Mouse (Mus musculus): ENCODE measurements at regions not wholly inside any gene's neighbourhood (a gene's known extent, or its start where the extent isn't known, plus 50 kb on each side); places are given as distances from the start of the nearest gene placed in this dataset.

- ATAC-seq (replicated peaks; ENCODE audit: poor library complexity, severe bottlenecking) = no peak
Measured at GRCm38 (mm10) chr16:74984207-74984606, 572.6 kb upstream of the Robo2 start.

- no peak for ATAC-seq (replicated peaks; ENCODE audit: poor library complexity, severe bottlenecking)
Measured at GRCm38 (mm10) chr16:74966099-74966498, 554.5 kb upstream of the Robo2 start.

- no peak for ATAC-seq (replicated peaks; ENCODE audit: poor library complexity, severe bottlenecking)
Measured at GRCm38 (mm10) chr16:74929739-74930138, 518.1 kb upstream of the Robo2 start.

GRCm38 (mm10) chr16:74900835-74901234, 489.2 kb upstream of the Robo2 start:
- peak; percentile 69 for ATAC-seq (replicated peaks; ENCODE audit: poor library complexity, severe bottlenecking)

- ATAC-seq (replicated peaks; ENCODE audit: poor library complexity, severe bottlenecking) = no peak
Measured at GRCm38 (mm10) chr16:74887724-74888123, 476.1 kb upstream of the Robo2 start.

- no peak for ATAC-seq (replicated peaks; ENCODE audit: poor library complexity, severe bottlenecking)
Measured at GRCm38 (mm10) chr16:74878603-74879002, 467.0 kb upstream of the Robo2 start.

GRCm38 (mm10) chr16:74873756-74874155, 462.1 kb upstream of the Robo2 start:
- no peak for ATAC-seq (replicated peaks; ENCODE audit: poor library complexity, severe bottlenecking)

- no peak; the same call in 1 of the 2 replicates for ATAC-seq (replicated peaks; ENCODE audit: poor library complexity, severe bottlenecking)
Measured at GRCm38 (mm10) chr16:74857752-74858151, 446.1 kb upstream of the Robo2 start.

- ATAC-seq (replicated peaks; ENCODE audit: poor library complexity, severe bottlenecking) = no peak
Measured at GRCm38 (mm10) chr16:74840006-74840405, 428.4 kb upstream of the Robo2 start.

GRCm38 (mm10) chr16:74814386-74814785, 402.8 kb upstream of the Robo2 start:
- ATAC-seq (replicated peaks; ENCODE audit: poor library complexity, severe bottlenecking) = no peak

GRCm38 (mm10) chr16:74809154-74809825, 397.7 kb upstream of the Robo2 start:
- no peak for ATAC-seq (replicated peaks; ENCODE audit: poor library complexity, severe bottlenecking)

- ATAC-seq (replicated peaks; ENCODE audit: poor library complexity, severe bottlenecking) = no peak
Measured at GRCm38 (mm10) chr16:74806775-74807174, 395.1 kb upstream of the Robo2 start.

GRCm38 (mm10) chr16:74801296-74801695, 389.7 kb upstream of the Robo2 start:
- ATAC-seq (replicated peaks; ENCODE audit: poor library complexity, severe bottlenecking) = no peak

- no peak for ATAC-seq (replicated peaks; ENCODE audit: poor library complexity, severe bottlenecking)
Measured at GRCm38 (mm10) chr16:74796303-74796653, 384.7 kb upstream of the Robo2 start.

- ATAC-seq (replicated peaks; ENCODE audit: poor library complexity, severe bottlenecking) = no peak
Measured at GRCm38 (mm10) chr16:74795360-74796302, 384.0 kb upstream of the Robo2 start.

GRCm38 (mm10) chr16:74785365-74786119, 373.9 kb upstream of the Robo2 start:
- no peak for ATAC-seq (replicated peaks; ENCODE audit: poor library complexity, severe bottlenecking)

- no peak for ATAC-seq (replicated peaks; ENCODE audit: poor library complexity, severe bottlenecking)
Measured at GRCm38 (mm10) chr16:74780388-74780787, 368.8 kb upstream of the Robo2 start.

- ATAC-seq (replicated peaks; ENCODE audit: poor library complexity, severe bottlenecking) = no peak
Measured at GRCm38 (mm10) chr16:74768264-74768663, 356.6 kb upstream of the Robo2 start.

GRCm38 (mm10) chr16:74756720-74757345, 345.2 kb upstream of the Robo2 start:
- ATAC-seq (replicated peaks; ENCODE audit: poor library complexity, severe bottlenecking) = no peak

- no peak for ATAC-seq (replicated peaks; ENCODE audit: poor library complexity, severe bottlenecking)
Measured at GRCm38 (mm10) chr16:74750900-74751299, 339.3 kb upstream of the Robo2 start.
